Mouse (Mus musculus) lung, embryonic 16.5 days (tissue): ENCODE measurements around the gene Tsn. TPM values are rescaled to one million over a fixed set of nuclear protein-coding genes. Genes with fewer than 3 reads are reported as not detected.

Experiments
- polyA plus RNA-seq: library from polyadenylated mRNA; unstranded; fragments of >200 nt; fragmentation: Nextera tagmentation; extraction: Ambion mirVana; gene quantifications from 2 replicates; pipeline ENCODE4 v1.2.1, GENCODE M21; 2015

Gene Tsn
- polyA plus RNA-seq, 1 experiment from 2014 or later, result 312 TPM

Other genes with a start within 250 kb of the Tsn start
- 0.11 TPM in 1 of 2 replicates, not detected in the other for gene Gm29106, start 135.2 kb downstream of the Tsn start, polyA plus RNA-seq
- 62.6 and 67.3 TPM in 2 replicates for gene Nifk, start 10.1 kb upstream of the Tsn start, polyA plus RNA-seq
- gene Clasp1, start 77.3 kb upstream of the Tsn start, polyA plus RNA-seq, result 37.6 and 39.0 TPM in 2 replicates